Mouse (Mus musculus) embryo, embryonic 9.5 days (tissue): ENCODE data around the gene Cldn7.
"Not testable (repeated sequence)": the region's sequence is repeated elsewhere in the genome, so short reads cannot be mapped to it uniquely, and the experiment has no call there.

Experiments used
- DNase-seq: peaks from one replicate; pipeline ENCODE4 v3.0.0-alpha.2; 2017; ENCODE audit errors: extremely low spot score

Gene Cldn7

DNA sequence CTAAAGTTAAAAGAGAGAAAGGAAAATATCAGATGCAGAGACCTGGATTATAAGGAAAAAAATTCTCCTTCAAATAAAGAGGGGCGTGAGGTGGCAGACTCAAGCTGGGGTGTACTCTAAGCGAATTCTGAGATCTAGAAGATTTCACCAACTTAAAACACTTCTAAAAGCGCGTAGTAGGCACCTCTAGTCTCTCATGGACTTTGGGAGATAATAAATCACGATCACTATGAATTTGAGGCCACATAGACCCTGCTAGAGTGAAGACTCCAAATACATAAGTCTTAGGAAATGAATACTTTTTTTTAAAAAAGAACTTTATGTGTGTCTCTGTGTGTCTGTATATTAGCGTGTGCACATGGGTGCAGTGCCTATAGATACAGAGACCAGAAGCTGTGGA is 51.1 kb downstream of the Cldn7 start:
- DNase-seq: no peak

DNA sequence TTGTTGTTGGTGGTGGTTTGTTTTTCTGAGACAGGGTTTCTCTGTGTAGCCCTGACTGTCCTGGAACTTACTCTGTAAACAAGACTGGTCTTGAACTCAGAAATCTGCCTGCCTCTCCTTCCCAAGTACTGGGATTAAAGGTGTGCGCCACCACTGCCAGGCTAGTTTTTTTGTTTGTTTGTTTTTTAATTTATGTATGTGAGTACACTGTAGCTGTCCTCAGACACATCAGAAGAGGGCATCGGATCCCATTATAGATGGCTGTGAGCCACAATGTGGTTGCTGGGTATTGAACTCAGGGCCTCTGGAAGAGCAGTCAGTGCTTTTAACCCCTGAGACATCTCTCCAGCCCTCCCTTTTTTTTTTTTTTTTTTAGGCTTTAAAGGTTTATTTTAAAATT is 51.6 kb downstream of the Cldn7 start:
- DNase-seq: not testable (repeated sequence)

DNA sequence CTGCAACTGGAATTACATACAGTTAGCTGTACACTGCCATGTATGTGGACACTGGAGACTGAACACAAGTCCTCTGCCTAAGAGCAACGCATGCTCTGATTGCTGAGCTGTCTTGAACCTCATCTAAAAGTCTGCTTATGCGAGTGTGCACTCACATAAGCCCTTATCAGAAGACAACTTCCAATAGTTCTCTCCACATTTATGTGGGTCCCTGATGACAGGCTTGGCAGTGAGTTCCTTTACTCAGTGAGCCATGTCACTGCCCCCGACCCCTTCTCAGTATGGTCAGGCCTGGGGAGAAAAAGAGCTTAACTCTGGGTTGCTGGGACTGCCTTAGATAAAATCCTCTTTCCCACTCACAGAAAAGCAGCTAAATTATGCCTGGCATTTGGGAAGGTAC is 52.1 kb downstream of the Cldn7 start, which contains the start of gene Dlg4:
TSS of gene Dlg4 (plus strand) at position 274 of the 400 bp plus-strand sequence.
- no peak for DNase-seq

DNA sequence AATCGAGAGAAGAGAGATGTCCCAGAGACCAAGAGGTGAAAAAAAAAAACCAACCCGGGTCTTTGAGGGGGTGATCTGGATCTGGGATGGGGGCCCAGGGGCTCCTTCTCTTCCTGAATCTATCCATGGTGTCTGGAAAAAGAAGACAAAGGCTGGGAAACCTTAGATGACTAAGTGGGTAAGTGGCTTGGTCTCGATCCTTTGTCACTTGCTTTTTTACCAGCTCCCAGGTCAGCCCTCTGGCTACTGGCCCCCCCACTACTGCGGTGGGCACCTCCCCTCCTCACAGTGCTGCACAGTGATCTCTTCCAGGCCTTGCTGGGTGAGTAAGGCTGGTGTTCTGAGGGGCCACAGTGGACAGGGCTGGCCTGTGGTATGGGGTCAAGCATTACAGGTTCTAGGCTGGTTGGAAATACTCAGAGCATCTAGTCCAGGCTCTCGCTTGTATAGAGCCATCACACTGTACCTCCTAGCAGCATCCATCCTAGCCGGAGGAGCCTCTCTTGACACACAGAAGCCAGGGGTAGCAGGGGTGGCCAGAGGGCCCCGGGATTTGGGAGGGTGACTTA is 52.7 kb downstream of the Cldn7 start:
- no peak for DNase-seq
